Mouse (Mus musculus) heart, embryonic 14.5 days (tissue): ENCODE results near the gene Gss. TPM values are rescaled to one million over a fixed set of nuclear protein-coding genes. Genes with fewer than 3 reads are reported as not detected.

Source experiments
- ATAC-seq: fragments of 200-750 bp; cut with Nextera tagmentation; 2 replicates; pipeline ENCODE4 v1.8.0; 2017; ENCODE audit warnings: low read depth, moderate TSS enrichment; ENCODE audit not compliant: insufficient number of reproducible peaks, insufficient read depth, low FRiP score
- H3K27ac ChIP-seq, 2 experiments: fragments of 200-500 bp in 1 of 2; fragments of 300-500 bp in 1 of 2; sonication (generic) in 1 of 2; replicated peaks in 1 of 2; 2 replicates each; pipeline ENCODE4 v1.5.1; 2012 to 2014; ENCODE audit warnings: low read depth in 2 of 2, low read length in 2 of 2, control low read depth in 1 of 2, mild to moderate bottlenecking in 1 of 2, mixed read lengths in 1 of 2; ENCODE audit not compliant: control insufficient read depth in 1 of 2, insufficient read depth in 1 of 2
- H3K27me3 ChIP-seq: fragments of 300-500 bp; sonication (generic); 2 replicates; pipeline ENCODE4 v1.6.1; 2014; ENCODE audit warnings: mild to moderate bottlenecking, low read length, control low read depth; ENCODE audit not compliant: control insufficient read depth, insufficient read depth
- H3K36me3 ChIP-seq: fragments of 300-500 bp; sonication (generic); 2 replicates; pipeline ENCODE4 v1.6.1; 2014; ENCODE audit warnings: mild to moderate bottlenecking, control low read depth, low read length, mixed read lengths; ENCODE audit not compliant: control insufficient read depth, insufficient read depth
- H3K4me1 ChIP-seq, 2 experiments: fragments of 200-500 bp in 1 of 2; fragments of 300-500 bp in 1 of 2; sonication (generic) in 1 of 2; 2 replicates each; pipeline ENCODE4 v1.6.1; 2012 to 2014; ENCODE audit warnings: low read length in 2 of 2, control low read depth in 1 of 2, mixed read lengths in 1 of 2; ENCODE audit not compliant: control insufficient read depth in 2 of 2, insufficient read depth in 2 of 2
- H3K4me2 ChIP-seq: fragments of 300-500 bp; sonication (generic); 2 replicates; pipeline ENCODE4 v1.6.1; 2014; ENCODE audit warnings: mild to moderate bottlenecking, low read length
- H3K4me3 ChIP-seq, 2 experiments: fragments of 200-500 bp in 1 of 2; fragments of 300-500 bp in 1 of 2; sonication (generic) in 1 of 2; 2 replicates each; pipeline ENCODE4 v1.5.1; 2012 to 2014; ENCODE audit warnings: low read length in 2 of 2, mild to moderate bottlenecking in 2 of 2, control low read depth in 1 of 2, low read depth in 1 of 2, moderate library complexity in 1 of 2; ENCODE audit not compliant: control insufficient read depth in 1 of 2, insufficient read depth in 1 of 2
- H3K9ac ChIP-seq: fragments of 300-500 bp; sonication (generic); 2 replicates; pipeline ENCODE4 v1.6.1; 2014; ENCODE audit warnings: mild to moderate bottlenecking, low read length
- H3K9me3 ChIP-seq: fragments of 300-500 bp; sonication (generic); 2 replicates; pipeline ENCODE4 v1.6.1; 2016; ENCODE audit warnings: low read length, control low read depth; ENCODE audit not compliant: control insufficient read depth
- WGBS: fragments of 180-500 bp; shearing (Covaris S2); extraction: QIAGEN DNeasy Blood & Tissue Kit; methylation state at CpG from one replicate; pipeline ENCODE4 v1.1.7; 2014; 5-methylcytosine and 5-hydroxymethylcytosine counted together
- polyA plus RNA-seq: library from polyadenylated mRNA; unstranded; fragments of >200 nt; fragmentation: Nextera tagmentation; extraction: Ambion mirVana; gene quantifications from 2 replicates; pipeline ENCODE4 v1.2.1, GENCODE M21; 2014

Gss gene
- polyA plus RNA-seq, 1 experiment from 2014 or later: 22.2 TPM

DNA sequence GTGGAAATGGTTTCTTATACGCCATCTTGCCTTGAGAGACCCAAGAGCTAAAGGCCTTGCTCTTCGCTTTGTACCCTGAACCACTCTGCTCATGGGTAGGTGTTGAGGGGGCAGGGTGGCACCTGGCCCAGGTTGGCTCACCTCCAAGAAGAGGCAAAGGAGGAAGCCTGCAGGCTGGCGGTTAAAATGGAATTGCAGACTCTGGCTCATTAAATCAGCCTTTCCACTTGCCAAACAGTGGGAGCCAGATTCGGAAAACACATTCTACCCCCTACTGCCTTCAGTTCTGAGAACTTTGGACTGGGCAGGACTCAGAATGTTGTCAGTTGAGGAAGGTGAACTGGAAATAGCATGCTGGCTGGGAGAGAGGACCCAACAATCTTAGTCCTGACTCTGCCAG, 17.9 kb downstream of the Gss start:
- 80% methylated on average over 4 of the region's 4 CpGs for WGBS
- Histone ChIP-seq H3K4me3 (no peak overlapping the region), H3K9me3 (no peaks in the 10 kb centered on the region), H3K9ac (no peak overlapping the region), H3K4me2 (no peak overlapping the region), H3K27me3 (no peaks in the 10 kb centered on the region), H3K27ac (no peak overlapping the region), H3K36me3 (peaks cover 12% of the 10 kb centered on the region), H3K4me1 (no peaks in the 10 kb centered on the region)
- ATAC-seq: no peak

DNA sequence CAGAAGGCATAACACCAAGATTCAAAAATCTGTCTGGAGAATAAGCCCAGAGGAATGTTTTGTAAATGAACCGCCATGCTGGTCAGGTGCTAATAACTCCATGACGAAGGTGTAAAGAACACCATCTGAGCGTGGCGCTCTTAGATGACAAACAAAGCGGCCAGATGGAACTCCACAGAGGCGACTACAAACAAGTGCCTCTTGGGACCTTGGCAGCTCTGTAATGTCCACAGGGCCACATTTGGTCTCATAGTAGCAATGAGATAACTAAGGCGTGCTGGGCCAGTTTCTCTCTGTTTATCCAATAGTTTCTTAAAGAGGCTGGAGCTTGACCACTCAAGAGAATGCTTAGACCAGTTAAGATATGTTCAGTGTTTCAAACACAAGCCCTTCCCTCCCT, 18.6 kb downstream of the Gss start:
- H3K4me3 ChIP-seq: no peak overlapping the region
- H3K9me3 ChIP-seq: no peaks in the 10 kb centered on the region
- no peak for ATAC-seq
- H3K27me3 ChIP-seq: no peaks in the 10 kb centered on the region
- H3K27ac ChIP-seq: no peak overlapping the region
- H3K4me1 ChIP-seq: no peaks in the 10 kb centered on the region
- no peak overlapping the region for H3K9ac ChIP-seq
- no peak overlapping the region for H3K4me2 ChIP-seq
- 90% methylated on average over 7 of the region's 7 CpGs for WGBS
- H3K36me3 ChIP-seq: peaks cover 12% of the 10 kb centered on the region

DNA sequence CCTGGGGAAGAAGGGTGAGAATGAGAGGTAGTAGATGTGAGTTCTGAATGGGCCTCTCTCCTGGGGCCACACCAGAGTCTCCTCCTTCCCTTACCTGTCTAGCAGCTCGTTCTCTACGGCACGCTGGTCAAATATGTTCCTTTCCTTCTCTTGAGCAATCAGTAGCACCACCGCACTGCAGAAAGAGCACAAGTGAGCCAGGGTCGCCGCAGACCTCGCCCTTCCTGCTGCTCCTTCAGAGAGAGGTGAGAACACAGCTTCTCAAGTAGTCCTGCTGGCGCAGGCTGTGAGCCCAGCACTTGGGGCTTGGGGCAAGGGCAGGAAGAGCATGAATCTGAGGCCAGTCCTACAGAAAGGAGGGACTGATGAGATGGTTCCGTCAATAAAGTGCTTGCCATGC, 19.6 kb downstream of the Gss start:
- no peaks in the 10 kb centered on the region for H3K9me3 ChIP-seq
- H3K4me2 ChIP-seq: no peak overlapping the region
- no peak for ATAC-seq
- no peak overlapping the region for H3K27ac ChIP-seq
- H3K4me1 ChIP-seq: no peaks in the 10 kb centered on the region
- H3K27me3 ChIP-seq: no peaks in the 10 kb centered on the region
- 70% methylated on average over 9 of the region's 9 CpGs for WGBS
- peaks cover 8% of the 10 kb centered on the region for H3K36me3 ChIP-seq
- H3K9ac ChIP-seq: no peak overlapping the region
- no peak overlapping the region for H3K4me3 ChIP-seq

DNA sequence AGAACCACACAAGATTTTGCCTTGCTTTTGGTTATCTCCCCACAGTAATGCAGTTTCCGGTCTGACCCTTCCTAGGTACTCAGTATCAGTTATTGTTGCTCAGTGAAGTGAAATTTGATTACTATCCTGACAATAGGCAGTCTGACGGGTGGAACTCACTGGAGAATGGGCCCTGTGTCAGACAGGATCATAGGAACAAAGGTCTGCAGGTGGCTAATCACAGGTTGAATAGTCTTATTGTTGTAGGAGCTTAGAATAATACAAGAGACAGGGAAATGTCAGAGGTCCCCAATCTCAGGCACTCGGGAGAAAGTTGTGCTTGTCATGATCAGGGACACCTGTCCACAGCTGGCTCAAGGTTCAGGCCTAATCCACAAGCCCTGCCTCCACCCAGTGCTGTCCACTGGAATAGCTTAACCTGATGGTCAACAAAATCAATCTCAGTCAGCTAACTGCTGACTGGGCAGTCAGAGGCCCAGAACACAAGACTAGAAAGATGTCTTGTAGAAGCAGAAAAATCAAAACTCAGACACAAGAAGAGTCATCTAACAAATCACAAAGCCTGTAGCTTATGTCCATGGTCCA, 23.3 kb downstream of the Gss start:
- no peak for ATAC-seq
- Histone ChIP-seq H3K27ac (no peak overlapping the region), H3K4me2 (no peak overlapping the region), H3K9me3 (no peaks in the 10 kb centered on the region), H3K4me3 (no peak overlapping the region), H3K27me3 (no peaks in the 10 kb centered on the region), H3K9ac (no peak overlapping the region), H3K4me1 (no peaks in the 10 kb centered on the region), H3K36me3 (peaks cover 14% of the 10 kb centered on the region; the same call in 1 of the 2 replicates)
- 59% methylated on average over 3 of the region's 3 CpGs for WGBS

DNA sequence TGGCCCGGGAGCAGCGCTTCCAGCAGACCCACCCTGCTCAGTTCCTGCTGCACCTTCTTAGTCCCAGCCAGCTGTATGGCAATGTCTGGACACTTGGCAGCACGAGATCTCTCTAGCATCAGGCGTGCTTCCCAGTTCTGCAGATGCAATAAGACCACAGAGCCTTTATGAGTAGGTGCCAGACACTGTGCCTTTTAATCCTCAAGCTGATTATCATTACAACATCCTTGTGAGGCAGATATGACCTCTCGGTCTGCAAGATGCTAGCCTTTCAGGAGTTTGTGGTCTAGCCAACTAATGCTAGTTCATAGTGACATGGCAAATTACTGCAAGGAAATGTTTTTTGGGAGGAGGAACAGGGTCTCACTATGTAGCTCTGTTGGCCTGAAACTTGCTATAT, 24.9 kb downstream of the Gss start:
- no peak overlapping the region for H3K4me3 ChIP-seq
- no peak overlapping the region for H3K4me2 ChIP-seq
- no peak overlapping the region for H3K9ac ChIP-seq
- no peaks in the 10 kb centered on the region for H3K9me3 ChIP-seq
- H3K36me3 ChIP-seq: peaks cover 14% of the 10 kb centered on the region; the same call in 1 of the 2 replicates
- no peaks in the 10 kb centered on the region for H3K4me1 ChIP-seq
- 84% methylated on average over 5 of the region's 5 CpGs for WGBS
- no peaks in the 10 kb centered on the region for H3K27me3 ChIP-seq
- H3K27ac ChIP-seq: no peak overlapping the region
- no peak for ATAC-seq

DNA sequence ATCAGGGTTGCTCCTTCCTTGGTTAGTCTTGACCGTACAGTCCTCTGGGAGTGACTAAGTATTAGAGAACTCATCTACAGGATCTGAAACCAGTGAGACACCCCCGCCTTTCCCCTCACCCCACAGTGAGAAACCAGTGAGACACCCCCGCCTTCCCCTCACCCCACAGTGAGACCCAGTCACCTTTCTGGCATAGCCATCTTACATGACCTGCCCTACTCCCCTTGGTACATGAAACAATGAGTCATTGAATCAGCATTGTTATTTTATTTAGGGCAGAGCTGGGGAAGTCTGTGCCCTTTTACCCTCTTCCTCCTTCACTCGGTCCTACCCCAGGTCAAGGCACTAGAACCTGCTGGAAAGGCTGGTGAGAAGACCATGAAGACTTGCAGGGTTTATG, 29.7 kb downstream of the Gss start:
- 72% methylated on average over 4 of the region's 4 CpGs for WGBS
- Histone ChIP-seq H3K4me1 (no peaks in the 10 kb centered on the region), H3K4me3 (no peak overlapping the region), H3K9ac (no peak overlapping the region), H3K9me3 (no peaks in the 10 kb centered on the region), H3K27ac (no peak overlapping the region), H3K4me2 (no peak overlapping the region), H3K27me3 (no peaks in the 10 kb centered on the region), H3K36me3 (peaks cover 17% of the 10 kb centered on the region)
- no peak for ATAC-seq

DNA sequence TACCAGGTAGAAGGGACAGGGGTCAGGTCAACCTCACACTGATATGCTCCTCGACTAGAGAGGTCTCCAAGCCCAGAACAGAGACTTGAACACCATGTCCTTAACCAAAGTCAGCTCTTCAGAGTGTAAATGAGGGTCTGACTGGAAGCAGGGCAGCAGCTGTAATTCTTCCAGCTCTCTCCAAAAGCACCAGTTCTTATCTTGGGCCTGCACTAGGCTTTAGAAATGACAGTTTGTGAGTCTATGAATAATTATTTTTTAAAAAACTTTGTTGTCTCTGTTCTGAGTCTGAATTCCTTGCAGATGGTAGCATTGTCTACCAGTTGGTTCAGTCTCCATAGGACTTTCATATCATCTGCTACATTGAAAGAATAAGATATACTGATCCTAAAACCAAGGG, 30.4 kb downstream of the Gss start:
- no peak overlapping the region for H3K27ac ChIP-seq
- no peaks in the 10 kb centered on the region for H3K9me3 ChIP-seq
- no peak overlapping the region for H3K9ac ChIP-seq
- peaks cover 14% of the 10 kb centered on the region for H3K36me3 ChIP-seq
- ATAC-seq: no peak
- H3K4me3 ChIP-seq: no peak overlapping the region
- no peak overlapping the region for H3K4me2 ChIP-seq
- 20% methylated on average over 1 of the region's 1 CpGs for WGBS
- H3K27me3 ChIP-seq: no peaks in the 10 kb centered on the region
- H3K4me1 ChIP-seq: no peaks in the 10 kb centered on the region

DNA sequence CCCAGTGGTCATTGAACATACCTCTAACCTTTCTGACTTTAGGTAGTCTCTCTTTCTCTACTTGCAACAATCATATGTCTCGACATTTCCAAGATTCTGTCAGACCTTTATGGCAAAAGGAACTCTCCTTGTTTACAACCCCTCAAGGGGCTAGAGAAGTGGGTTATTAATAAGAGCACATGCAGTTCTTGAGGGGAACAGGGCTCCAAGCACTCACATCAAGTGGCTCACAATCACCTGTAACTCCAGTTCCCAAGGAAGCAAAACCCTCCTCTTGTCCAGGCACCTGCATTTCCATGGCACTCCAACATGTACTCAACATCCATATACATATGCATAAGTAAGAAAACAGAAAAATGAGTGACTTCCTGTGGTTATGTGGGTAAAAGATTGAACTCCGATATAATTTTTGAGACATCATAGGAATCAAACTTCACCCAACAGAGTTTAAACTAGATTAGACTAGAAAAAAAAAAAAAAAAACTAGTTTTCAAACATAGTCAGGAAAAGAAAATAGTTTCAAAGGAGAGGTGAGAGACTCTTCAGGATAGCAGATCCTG, 38.1 kb downstream of the Gss start:
- no peak overlapping the region for H3K4me2 ChIP-seq
- no peak overlapping the region for H3K4me3 ChIP-seq
- no peaks in the 10 kb centered on the region for H3K27me3 ChIP-seq
- H3K9ac ChIP-seq: no peak overlapping the region
- no peak for ATAC-seq
- H3K4me1 ChIP-seq: no peaks in the 10 kb centered on the region
- no peak overlapping the region for H3K27ac ChIP-seq
- no peaks in the 10 kb centered on the region for H3K36me3 ChIP-seq
- 71% methylated on average over 2 of the region's 2 CpGs for WGBS
- H3K9me3 ChIP-seq: no peaks in the 10 kb centered on the region
